Mouse (Mus musculus): ENCODE measurements around the gene 3110082J24Rik.

- TF ChIP-seq CTCF (conservative IDR thresholded peaks at IDR 0.05; ENCODE audit: insufficient read depth, insufficient read length, low read depth, low read length) (no peak), POLR2A (IDR thresholded peaks at IDR 0.05; ENCODE audit: low read depth, low read length) (no peak)
Observed at GRCm38 (mm10) chr5:30098260-30098659, 7.6 kb downstream of the 3110082J24Rik start.

Measured in kidney, adult 2 months (tissue).